In genomic region chr8:126004953-126005352, GRCm38 (mm10) we compare ENCODE assay signal across 19 mouse cellular contexts. TPM values are rescaled to one million over a fixed set of nuclear protein-coding genes. Genes with fewer than 3 reads are reported as not detected.
"Had no signal": no experiment of that assay in that cellular context is flagged by ENCODE, and none has a peak within 500 bp of the region (broad histone marks: within the 10 kb centered on the region; RNA-seq: fewer than 3 reads in every experiment).

No protein-coding gene starts in this region.

- H3K4me1 ChIP-seq: megakaryocyte, embryonic 14.5 days; midbrain, embryonic 13.5 days; midbrain, embryonic 15.5 days; neural tube, embryonic 12.5 days had no signal

- H3K4me3 ChIP-seq: lung, embryonic 15.5 days; megakaryocyte, embryonic 14.5 days; midbrain, embryonic 13.5 days; midbrain, embryonic 15.5 days; neural tube, embryonic 12.5 days had no signal

- H3K27me3 ChIP-seq: lung, embryonic 15.5 days; megakaryocyte, embryonic 14.5 days; midbrain, embryonic 13.5 days; midbrain, embryonic 15.5 days; neural tube, embryonic 12.5 days had no signal

- H3K27ac ChIP-seq: lung, embryonic 15.5 days; macrophage; midbrain, embryonic 13.5 days; midbrain, embryonic 15.5 days; neural tube, embryonic 12.5 days had no signal

- DNase-seq: lung, adult 2 months; lung, postnatal 14 days; lung, postnatal 36 days; retina, postnatal 1 day; right cerebral cortex, adult 18-20 months; right cerebral cortex, postnatal 25 days; right cerebral cortex, postnatal 4 days; spleen, adult 18-20 months; thymus, adult 18-20 months; thymus, postnatal 14 days; thymus, postnatal 36 days had no signal

RNA-seq across cellular contexts. Expression of gene Kcnk1, which starts 10.0 kb away (rescaled TPM):
- total RNA-seq: megakaryocyte progenitor cell, adult 5-6 weeks; monocyte, adult 5-6 weeks had no signal
- polyA plus RNA-seq: macrophage had no signal
